28 mouse cellular contexts compared by ENCODE assay signal in genomic region chr19:44050388-44050787, GRCm38 (mm10). TPM values are rescaled to one million over a fixed set of nuclear protein-coding genes. Genes with fewer than 3 reads are reported as not detected.
A peak's percentile ranks its signal among the peaks of the same experiment; 100 is the strongest.
DNase-seq lines count a peak whose midpoint lies in the region; ATAC-seq and TF ChIP-seq lines count a peak whose summit lies in the region.
"Had no signal": no experiment of that assay in that cellular context is flagged by ENCODE, and none has a peak within 500 bp of the region (broad histone marks: within the 10 kb centered on the region; RNA-seq: fewer than 3 reads in every experiment).

No protein-coding gene starts in this region.

- intact Hi-C loops in left cerebral cortex, postnatal 36 days (cut with DNase I) = no loop called here

- ATAC-seq in intestine, embryonic 15.5 days = peak; percentile 51; the same call in 1 of the 2 replicates
- no peak for ATAC-seq in intestine, postnatal 0 days
- ATAC-seq in stomach, embryonic 15.5 days (ENCODE audit: insufficient read depth, low FRiP score, low read depth) = peak; percentile 39; the same call in 1 of the 2 replicates
- ATAC-seq: CD4-positive, CD25-positive, alpha-beta regulatory T cell, adult 4 months; forebrain, embryonic 14.5 days; forebrain, embryonic 16.5 days had no signal

- H3K79me2 ChIP-seq in MEL (ENCODE audit: control insufficient read depth, insufficient read depth, low read length, poor library complexity) = no peaks in the 10 kb centered on the region; the same call in 1 of the 2 replicates

- no peak overlapping the region for H3K27ac ChIP-seq in intestine, embryonic 15.5 days
- H3K27ac ChIP-seq in intestine, postnatal 0 days (ENCODE audit: low read depth, low read length) = no peak overlapping the region
- H3K27ac ChIP-seq in MEL (ENCODE audit: control insufficient read depth, low read depth, low read length) = no peak overlapping the region
- no peak overlapping the region for H3K27ac ChIP-seq in stomach, embryonic 15.5 days
- H3K27ac ChIP-seq: embryonic facial prominence, embryonic 13.5 days; embryonic facial prominence, embryonic 15.5 days; forebrain, embryonic 10.5 days; forebrain, embryonic 12.5 days had no signal

- peak; percentile 61 to 69 for TF ChIP-seq EP300 in MEL (IDR thresholded peaks at IDR 0.05; ENCODE audit: low read depth in 1 of 2, low read length in 2 of 2)

- WGBS in intestine, embryonic 15.5 days = 62% methylated on average over 4 of the region's 4 CpGs
- WGBS in intestine, postnatal 0 days = 36% methylated on average over 4 of the region's 4 CpGs
- 55% methylated on average over 4 of the region's 4 CpGs for WGBS in stomach, embryonic 15.5 days

- H3K4me1 ChIP-seq in intestine, embryonic 15.5 days (replicated peaks) = no peaks in the 10 kb centered on the region
- H3K4me1 ChIP-seq in intestine, postnatal 0 days (replicated peaks; ENCODE audit: control insufficient read depth, insufficient read depth, low read length) = 0 out of 2 replicates have a peak, but pooled peaks cover 2% of the 10 kb centered on the region
- H3K4me1 ChIP-seq in MEL (ENCODE audit: control insufficient read depth in 1 of 2, insufficient read depth in 2 of 2, low read length in 2 of 2) = peaks cover 5 to 12% of the 10 kb centered on the region in 2 experiments
- no peaks in the 10 kb centered on the region for H3K4me1 ChIP-seq in stomach, embryonic 15.5 days
- H3K4me1 ChIP-seq: embryonic facial prominence, embryonic 13.5 days; embryonic facial prominence, embryonic 15.5 days; forebrain, embryonic 10.5 days; forebrain, embryonic 12.5 days had no signal

- no peak overlapping the region for H3K4me2 ChIP-seq in intestine, embryonic 15.5 days (replicated peaks)
- no peak overlapping the region; the same call in 1 of the 2 replicates for H3K4me2 ChIP-seq in intestine, postnatal 0 days (replicated peaks; ENCODE audit: low read depth)
- no peak overlapping the region for H3K4me2 ChIP-seq in stomach, embryonic 15.5 days
- H3K4me2 ChIP-seq: embryonic facial prominence, embryonic 13.5 days; embryonic facial prominence, embryonic 15.5 days; forebrain, embryonic 12.5 days had no signal

- no peaks in the 10 kb centered on the region for H3K9me3 ChIP-seq in intestine, embryonic 15.5 days
- no peaks in the 10 kb centered on the region for H3K9me3 ChIP-seq in intestine, postnatal 0 days (ENCODE audit: control insufficient read depth)
- H3K9me3 ChIP-seq in MEL (replicated peaks; ENCODE audit: insufficient read depth, low read length) = no peaks in the 10 kb centered on the region
- H3K9me3 ChIP-seq in stomach, embryonic 15.5 days = no peaks in the 10 kb centered on the region
- H3K9me3 ChIP-seq: embryonic facial prominence, embryonic 13.5 days; embryonic facial prominence, embryonic 15.5 days; forebrain, embryonic 10.5 days; forebrain, embryonic 12.5 days; G1E had no signal

- no peak for DNase-seq in MEL (ENCODE audit: low read depth, low spot score)
- DNase-seq in left cerebral cortex, postnatal 36 days (ENCODE audit: low spot score in 2 of 2) = no peak
- DNase-seq: adrenal gland, adult 2 months; adrenal gland, postnatal 10 days; adrenal gland, postnatal 25 days; B cell, adult 2 months; cerebellum, adult 11 months; cerebellum, adult 18-20 months; cerebellum, adult 8-10 months; cerebellum, adult 9-11 months; cerebellum, postnatal 14 days; cerebellum, postnatal 36 days; embryo, embryonic 11 days had no signal

- no peak for TF ChIP-seq POLR2A in MEL (IDR thresholded peaks at IDR 0.05; ENCODE audit: control insufficient read depth in 1 of 2, insufficient read depth in 1 of 2, low read depth in 1 of 2, low read length in 2 of 2, poor library complexity in 1 of 2)

- no peak for TF ChIP-seq CTCF in intestine, postnatal 0 days (IDR thresholded peaks at IDR 0.05; ENCODE audit: low read depth)
- TF ChIP-seq CTCF in MEL (IDR thresholded peaks at IDR 0.05 in 2 of 3, conservative IDR thresholded peaks at IDR 0.05 in 1 of 3; ENCODE audit: control insufficient read depth in 1 of 3, insufficient read depth in 1 of 3, low read depth in 2 of 3, low read length in 3 of 3, poor library complexity in 1 of 3, severe bottlenecking in 1 of 3) = no peak

- peaks cover 12% of the 10 kb centered on the region for H3K36me3 ChIP-seq in intestine, embryonic 15.5 days
- peaks cover 22% of the 10 kb centered on the region for H3K36me3 ChIP-seq in intestine, postnatal 0 days (ENCODE audit: control insufficient read depth, insufficient read depth)
- peaks cover 26 to 28% of the 10 kb centered on the region in 2 experiments for H3K36me3 ChIP-seq in MEL (ENCODE audit: control insufficient read depth in 1 of 2, insufficient read depth in 2 of 2, low read length in 2 of 2)
- peaks cover 20% of the 10 kb centered on the region for H3K36me3 ChIP-seq in stomach, embryonic 15.5 days

- H3K9ac ChIP-seq in intestine, embryonic 15.5 days = no peak overlapping the region
- H3K9ac ChIP-seq in intestine, postnatal 0 days (ENCODE audit: low read depth, low read length) = no peak overlapping the region
- no peak overlapping the region for H3K9ac ChIP-seq in MEL (ENCODE audit: control insufficient read depth, low read depth, low read length, poor library complexity, severe bottlenecking)
- H3K9ac ChIP-seq in stomach, embryonic 15.5 days = no peak overlapping the region
- H3K9ac ChIP-seq: embryonic facial prominence, embryonic 13.5 days; embryonic facial prominence, embryonic 15.5 days; forebrain, embryonic 12.5 days had no signal

- no peaks in the 10 kb centered on the region for H3K27me3 ChIP-seq in intestine, embryonic 15.5 days (replicated peaks)
- H3K27me3 ChIP-seq in intestine, postnatal 0 days (replicated peaks; ENCODE audit: control insufficient read depth, insufficient read depth, low read length) = no peaks in the 10 kb centered on the region
- no peaks in the 10 kb centered on the region for H3K27me3 ChIP-seq in MEL (ENCODE audit: control insufficient read depth in 1 of 2, insufficient read depth in 2 of 2, low read length in 2 of 2)
- H3K27me3 ChIP-seq in stomach, embryonic 15.5 days (replicated peaks) = no peaks in the 10 kb centered on the region
- H3K27me3 ChIP-seq: CH12.LX; embryonic facial prominence, embryonic 13.5 days; embryonic facial prominence, embryonic 15.5 days; forebrain, embryonic 12.5 days had no signal

- no peak for TF ChIP-seq RAD21 in MEL (IDR thresholded peaks at IDR 0.05; ENCODE audit: low read depth, low read length)

- H3K4me3 ChIP-seq in intestine, embryonic 15.5 days (replicated peaks) = no peak overlapping the region
- no peak overlapping the region for H3K4me3 ChIP-seq in intestine, postnatal 0 days (ENCODE audit: low read depth, low read length)
- no peak overlapping the region for H3K4me3 ChIP-seq in MEL (ENCODE audit: control insufficient read depth in 1 of 2, insufficient read depth in 1 of 2, low read depth in 2 of 2, low read length in 2 of 2)
- H3K4me3 ChIP-seq in stomach, embryonic 15.5 days (replicated peaks) = no peak overlapping the region
- H3K4me3 ChIP-seq: embryonic facial prominence, embryonic 13.5 days; embryonic facial prominence, embryonic 15.5 days; erythroblast, embryonic 14.5 days; forebrain, embryonic 10.5 days; forebrain, embryonic 12.5 days had no signal

TF ChIP-seq in MEL, 35 proteins besides CTCF, POLR2A, EP300 and RAD21 (continues in another document):
- TF ChIP-seq CHD1 (IDR thresholded peaks at IDR 0.05; ENCODE audit: low read depth, low read length) (no peak), ZNF384 (IDR thresholded peaks at IDR 0.05; ENCODE audit: low read depth, low read length) (peak; percentile 38; the same call in 1 of the 2 replicates), MEF2A (IDR thresholded peaks at IDR 0.05; ENCODE audit: extremely low read depth, insufficient replicate concordance, low read depth, low read length, poor library complexity, severe bottlenecking) (no peak), GABPA (IDR thresholded peaks at IDR 0.05; ENCODE audit: low read depth, low read length) (no peak), UBTF (IDR thresholded peaks at IDR 0.05; ENCODE audit: borderline replicate concordance, insufficient read depth, low read depth, low read length) (no peak), ETS1 (IDR thresholded peaks at IDR 0.05; ENCODE audit: low read depth, low read length) (0 out of 2 replicates have a peak, but pooled peaks have one; percentile 37), RCOR1 (IDR thresholded peaks at IDR 0.05; ENCODE audit: low read depth, low read length) (peak; percentile 68), GATA1 (IDR thresholded peaks at IDR 0.05; ENCODE audit: low read depth, low read length) (peak; percentile 61), TCF12 (IDR thresholded peaks at IDR 0.05; ENCODE audit: low read depth, low read length) (peak; percentile 53; the same call in 1 of the 2 replicates), USF2 (IDR thresholded peaks at IDR 0.05; ENCODE audit: borderline replicate concordance in 1 of 2, insufficient read depth in 1 of 2, low read depth in 1 of 2, low read length in 2 of 2) (no peak)

RNA-seq across cellular contexts. Expression of gene Erlin1, which starts 19.2 kb away (rescaled TPM):
- 36.9 and 38.4 TPM in 2 replicates for polyA plus RNA-seq in intestine, embryonic 15.5 days (2015; fragmentation: Nextera tagmentation; extraction: Ambion mirVana)
- polyA plus RNA-seq in intestine, postnatal 0 days (2015; fragmentation: Nextera tagmentation; extraction: Ambion mirVana) = 21.0 and 24.3 TPM in 2 replicates
- total RNA-seq in MEL (2012; rRNA removed) = 23.8 and 25.0 TPM in 2 replicates
- polyA plus RNA-seq in MEL (2012; ENCODE audit: insufficient read depth in 1 of 2, insufficient read length in 2 of 2, low read depth in 1 of 2, low replicate concordance in 2 of 2, missing spikeins in 1 of 2) = 100 to 1,000 TPM in 1 of 2 experiments, 10 to 100 TPM in 1; 39.5 to 108 TPM
- polyA plus RNA-seq in stomach, embryonic 15.5 days (2015; fragmentation: Nextera tagmentation; extraction: Ambion mirVana) = 40.8 and 46.0 TPM in 2 replicates
- 10 to 100 TPM; 20.8 to 23.2 TPM for total RNA-seq in left cerebral cortex, postnatal 36 days (2021)

RNA-seq across cellular contexts. Expression of gene Cyp2c23, which starts 21.4 kb away (rescaled TPM):
- polyA plus RNA-seq in intestine, embryonic 15.5 days (2015; fragmentation: Nextera tagmentation; extraction: Ambion mirVana) = 2.7 and 3.1 TPM in 2 replicates
- polyA plus RNA-seq in intestine, postnatal 0 days (2015; fragmentation: Nextera tagmentation; extraction: Ambion mirVana) = 2.7 and 4.0 TPM in 2 replicates
- not detected in 2 replicates for total RNA-seq in MEL (2012; rRNA removed)
- polyA plus RNA-seq in MEL (2012; ENCODE audit: insufficient read depth in 1 of 2, insufficient read length in 2 of 2, low read depth in 1 of 2, low replicate concordance in 2 of 2, missing spikeins in 1 of 2) = not detected
- 2.2 and 3.4 TPM in 2 replicates for polyA plus RNA-seq in stomach, embryonic 15.5 days (2015; fragmentation: Nextera tagmentation; extraction: Ambion mirVana)
- total RNA-seq in left cerebral cortex, postnatal 36 days (2021) = under 1 TPM; 0.20 to 0.27 TPM
- total RNA-seq: common myeloid progenitor, adult 5-6 weeks had no signal
- polyA plus RNA-seq: CD4-positive, CD25-positive, alpha-beta regulatory T cell, adult 4 months; embryonic facial prominence, embryonic 11.5 days; embryonic facial prominence, embryonic 13.5 days; embryonic facial prominence, embryonic 15.5 days; erythroblast, embryonic 14.5 days; forebrain, embryonic 10.5 days; forebrain, embryonic 12.5 days; forebrain, embryonic 14.5 days; forebrain, embryonic 16.5 days; G1E had no signal

RNA-seq across cellular contexts. Expression of gene Chuk, which starts 56.9 kb away (rescaled TPM):
- 38.8 and 40.2 TPM in 2 replicates for polyA plus RNA-seq in intestine, embryonic 15.5 days (2015; fragmentation: Nextera tagmentation; extraction: Ambion mirVana)
- polyA plus RNA-seq in intestine, postnatal 0 days (2015; fragmentation: Nextera tagmentation; extraction: Ambion mirVana) = 41.2 and 46.7 TPM in 2 replicates
- total RNA-seq in MEL (2012; rRNA removed) = 55.9 and 58.3 TPM in 2 replicates
- 100 to 1,000 TPM in 1 of 2 experiments, 10 to 100 TPM in 1; 50.5 to 463 TPM for polyA plus RNA-seq in MEL (2012; ENCODE audit: insufficient read depth in 1 of 2, insufficient read length in 2 of 2, low read depth in 1 of 2, low replicate concordance in 2 of 2, missing spikeins in 1 of 2)
- 37.1 and 39.9 TPM in 2 replicates for polyA plus RNA-seq in stomach, embryonic 15.5 days (2015; fragmentation: Nextera tagmentation; extraction: Ambion mirVana)
- 10 to 100 TPM; 33.4 to 60.7 TPM for total RNA-seq in left cerebral cortex, postnatal 36 days (2021)
